Mouse (Mus musculus): ENCODE data around the gene Klc1.

Klc1 gene

DNA sequence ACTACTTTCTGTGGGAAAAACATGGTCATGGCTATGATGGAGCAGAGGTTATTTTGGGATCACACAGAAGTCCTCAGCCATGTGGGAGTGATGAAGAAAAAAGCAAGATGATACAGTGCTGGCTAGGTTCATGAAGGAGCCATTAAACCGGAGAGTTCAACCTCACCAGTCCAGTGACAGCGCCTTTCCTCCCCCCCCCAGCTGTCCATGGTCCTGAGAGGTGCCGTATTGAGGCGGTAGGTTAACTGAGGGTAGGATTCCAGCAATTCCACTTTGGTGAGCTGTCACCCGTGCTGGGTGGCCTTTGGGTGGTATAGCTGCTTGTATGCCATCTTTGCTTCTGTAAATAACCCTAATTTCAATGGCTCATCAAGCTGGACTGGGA lies 2.0 kb upstream of the Klc1 start:
- ChIA-PET CTCF (interaction anchor here in 3 of 4 experiments (0.6 to 1.0 kb wide), 6 partner anchors 9 to 120 kb away, joined by 3 to 4 read pairs (median 4); no protein-coding TSS in a partner anchor), POLR2A (interaction anchor here (0.6 to 7.8 kb wide), 16 partner anchors 7 to 870 kb away, joined by 3 to 43 read pairs (median 4); partner anchors contain the start of genes Xrcc3 (in 1 of the 4) and Zfyve21 (in 1 of the 4))

DNA sequence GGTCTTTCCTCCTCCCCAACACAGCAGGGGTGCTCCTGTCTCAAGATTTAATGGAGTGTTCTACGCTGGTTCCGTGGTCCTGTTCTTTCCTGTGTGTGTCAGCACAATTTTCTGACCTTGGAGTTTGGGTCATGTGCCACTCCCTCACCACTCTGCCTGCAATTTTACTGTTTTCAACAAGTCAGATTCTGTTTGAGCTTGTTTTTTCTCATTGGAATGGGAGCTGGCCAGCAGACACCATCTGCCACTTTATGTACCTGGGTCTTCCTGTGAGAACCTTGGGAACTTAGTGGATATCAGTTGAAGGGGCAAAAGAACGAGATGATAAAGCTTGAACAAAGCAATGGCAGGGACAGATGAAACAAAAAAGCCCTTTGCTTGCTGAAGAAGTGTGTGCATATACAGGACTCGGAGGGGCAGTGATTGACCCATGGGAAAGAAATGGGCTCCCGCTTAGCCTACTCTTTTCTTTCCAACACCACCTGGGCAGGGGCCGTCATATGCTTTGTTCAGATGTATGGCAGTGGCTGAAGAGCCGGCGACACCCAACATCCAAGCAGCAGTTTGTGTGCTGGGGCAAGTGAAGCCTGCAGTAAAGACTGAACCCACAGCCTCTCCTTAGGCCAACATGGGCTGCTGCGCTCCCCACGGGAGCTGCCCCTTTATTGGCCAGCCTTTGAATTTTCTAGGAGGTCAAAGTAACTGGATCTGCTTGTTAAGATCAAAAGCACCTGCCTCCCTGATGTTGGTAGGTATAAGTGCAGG lies 906 bp upstream of the Klc1 start:
- CTCF ChIA-PET = interaction anchor here in 3 of 4 experiments (0.5 to 1.7 kb wide), 5 partner anchors 16 to 1024 kb away, joined by 3 to 8 read pairs (median 5); no protein-coding TSS in a partner anchor
- POLR2A ChIA-PET = interaction anchor here in 3 of 4 experiments (0.6 to 7.8 kb wide), 29 partner anchors 8 to 886 kb away, joined by 3 to 43 read pairs (median 4); partner anchors contain the start of genes Ckb (in 2 of the 3), Siva1 (in 1 of the 3), Xrcc3 (in 1 of the 3) and Zfyve21 (in 1 of the 3)

DNA sequence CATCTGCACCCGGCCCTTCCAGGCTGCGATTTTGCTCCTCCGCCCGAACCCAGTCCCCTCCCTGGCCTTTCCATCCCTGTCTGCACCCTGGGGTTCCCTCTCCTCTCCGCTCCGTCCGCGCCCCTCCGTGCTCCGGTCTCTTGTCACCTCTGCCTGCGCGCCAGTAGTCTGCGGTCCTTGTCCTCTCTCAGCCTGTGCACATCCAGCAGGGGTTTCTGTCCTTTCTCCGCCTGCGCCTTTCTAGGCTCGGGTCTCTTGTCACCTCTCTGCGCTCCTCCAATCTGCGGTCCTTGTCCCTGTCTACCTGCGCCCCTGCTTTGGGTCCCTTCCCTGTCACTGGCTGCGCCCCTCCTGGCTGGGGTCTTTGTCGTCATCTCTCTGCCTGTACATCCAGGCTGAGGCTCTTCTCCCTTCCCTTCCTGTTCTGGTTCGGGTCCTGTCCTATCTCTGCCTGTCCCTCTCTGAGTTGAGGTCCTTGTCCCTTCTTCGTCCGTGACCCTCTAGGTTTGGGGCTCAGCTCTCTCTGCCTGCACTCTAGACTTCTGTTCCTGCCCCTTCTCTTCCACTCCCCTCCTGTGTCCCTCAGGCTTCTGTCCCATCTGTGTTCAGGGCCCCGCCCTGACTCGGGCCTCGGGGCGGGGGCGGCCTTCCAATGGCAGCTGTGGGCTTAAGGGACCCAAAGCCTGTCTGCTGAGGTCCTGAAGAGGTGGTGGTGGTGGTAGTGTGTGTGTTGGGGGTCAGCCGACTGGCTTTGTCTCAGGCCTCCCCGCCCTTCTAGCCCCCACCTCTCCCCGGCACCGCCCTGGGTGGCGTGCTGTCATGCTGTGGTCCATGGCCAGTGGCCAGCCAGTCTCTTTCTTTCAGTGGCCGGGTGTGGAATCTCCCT lies 770 bp downstream of the Klc1 start:
- ChIA-PET CTCF (interaction anchor here in 2 of 4 experiments (0.6 to 0.8 kb wide), 2 partner anchors 12 to 59 kb away, joined by 3 read pairs; no protein-coding TSS in a partner anchor), POLR2A (interaction anchor here in 3 of 4 experiments (0.7 to 7.8 kb wide), 18 partner anchors 9 to 88 kb away, joined by 3 to 43 read pairs (median 4); partner anchors contain the start of genes Ckb (in 1 of the 3) and Zfyve21 (in 1 of the 3))

DNA sequence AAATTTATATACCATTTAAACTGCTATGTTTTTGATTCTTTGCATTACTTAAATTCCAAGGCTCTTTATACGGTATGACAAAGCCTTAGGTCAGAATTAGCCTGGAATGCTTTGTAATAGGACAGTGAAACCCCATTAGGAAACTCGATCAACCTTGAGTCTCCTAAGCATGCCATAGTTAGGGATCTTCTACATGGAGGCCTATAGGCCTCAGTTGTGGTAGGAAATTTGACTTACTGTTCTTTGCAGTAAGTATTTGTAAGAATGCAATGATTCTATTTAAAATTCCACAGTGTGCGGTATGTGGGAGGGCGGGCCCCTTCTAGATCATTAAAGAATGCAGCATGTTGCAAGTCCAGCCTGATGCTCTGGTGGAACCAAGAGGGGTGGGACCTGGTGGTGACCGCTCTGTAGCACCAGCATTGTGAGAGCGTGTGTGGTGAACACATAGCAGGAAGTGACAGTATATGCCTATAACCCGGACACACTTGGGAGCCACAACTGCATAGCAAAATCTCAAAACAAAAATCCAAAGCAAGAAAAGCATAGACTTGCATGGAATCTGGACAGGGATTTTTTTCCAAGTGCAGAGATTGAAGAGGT lies 1.8 kb downstream of the Klc1 start:
- POLR2A ChIA-PET = interaction anchor here in 3 of 4 experiments (0.5 to 4.7 kb wide), 6 partner anchors 10 to 58 kb away, joined by 3 to 29 read pairs (median 4); no protein-coding TSS in a partner anchor
- CTCF ChIA-PET = no interaction called here

DNA sequence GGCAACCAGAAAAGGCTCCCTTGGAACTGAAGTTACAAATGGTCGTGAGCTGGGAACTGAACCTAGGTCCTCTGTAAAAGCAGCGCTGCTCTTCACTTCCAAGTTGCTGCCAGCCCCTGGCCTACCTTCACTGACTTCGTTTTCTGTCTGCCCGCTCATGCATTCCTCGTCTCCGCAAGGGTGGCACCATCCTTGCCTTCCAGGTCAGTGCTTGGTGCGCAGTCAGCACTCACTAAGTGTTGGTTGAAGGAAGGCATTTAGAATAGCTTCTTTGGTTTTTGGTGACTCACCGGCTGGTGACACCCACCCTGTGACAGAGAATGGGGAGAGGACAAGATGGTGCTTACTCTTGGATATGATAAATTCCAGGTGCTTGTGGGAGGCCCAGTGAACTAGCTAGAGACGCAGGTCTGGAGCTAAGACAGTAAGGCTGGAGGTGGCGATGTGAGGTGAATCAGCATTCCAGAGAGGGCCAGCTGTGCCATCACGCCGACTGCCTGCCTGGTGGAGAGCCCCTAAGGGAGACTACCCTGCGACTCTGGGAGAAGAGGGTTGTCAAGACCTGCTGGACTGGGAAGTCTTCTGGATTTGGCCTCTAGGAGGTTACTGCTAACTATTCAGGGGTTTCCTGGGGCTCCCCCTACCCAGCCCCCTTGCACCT lies 4.1 kb downstream of the Klc1 start:
- CTCF ChIA-PET = interaction anchor here in 3 of 4 experiments (0.5 to 1.5 kb wide), 7 partner anchors 9 to 337 kb away, joined by 3 to 12 read pairs (median 3); no protein-coding TSS in a partner anchor
- POLR2A ChIA-PET = interaction anchor here in 3 of 4 experiments (0.6 to 2.2 kb wide), 11 partner anchors 9 to 174 kb away, joined by 3 to 8 read pairs (median 4); partner anchors contain the start of genes Xrcc3 (in 1 of the 3) and Zfyve21 (in 1 of the 3)

DNA sequence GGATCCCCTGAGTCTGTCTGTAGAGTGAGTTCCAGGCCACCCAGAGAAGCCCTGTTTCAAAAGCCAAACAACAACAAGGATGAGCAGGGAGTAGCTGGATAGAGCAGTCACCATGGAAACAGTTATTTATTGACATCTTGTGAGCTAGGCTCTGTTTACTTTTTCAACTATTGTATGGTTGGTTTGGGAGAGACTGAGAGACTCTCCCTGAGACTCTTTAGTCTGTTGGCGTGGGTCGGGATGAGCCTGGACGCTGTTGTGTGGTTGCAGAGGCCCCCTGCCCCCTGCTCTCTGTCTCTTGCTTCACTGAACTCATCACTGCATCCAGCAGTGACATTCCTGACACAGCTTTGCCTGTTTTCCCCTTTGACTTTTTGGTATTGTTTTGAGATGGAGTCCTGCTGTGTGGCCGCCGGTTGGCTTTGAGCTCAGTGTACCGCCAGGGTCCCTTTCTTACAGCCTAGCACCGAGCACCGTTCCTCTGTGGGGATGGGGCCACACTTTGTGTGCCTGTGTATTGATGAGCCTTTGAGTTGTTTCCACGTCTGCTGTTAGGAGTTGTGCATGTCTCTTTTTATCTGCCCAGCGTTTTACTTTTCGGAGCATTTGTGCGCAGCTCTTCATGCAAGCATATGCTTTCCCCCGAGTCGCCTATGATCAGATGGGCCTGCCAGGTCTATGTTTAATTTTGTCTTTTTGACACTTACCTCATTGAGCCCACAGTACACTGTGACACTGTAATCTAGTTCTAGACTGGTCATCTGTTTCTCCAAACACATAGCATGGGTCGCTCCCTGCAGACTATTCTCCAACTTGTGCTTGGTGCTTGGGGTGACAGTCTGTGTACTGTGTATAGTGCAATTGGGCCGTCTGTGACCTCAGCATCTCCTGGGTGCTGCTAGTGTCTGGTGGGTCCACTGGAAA lies 7.9 kb downstream of the Klc1 start:
- CTCF ChIA-PET = interaction anchor here in 3 of 4 experiments (0.5 to 1.2 kb wide), 8 partner anchors 10 to 261 kb away, joined by 3 to 5 read pairs (median 4); no protein-coding TSS in a partner anchor

DNA sequence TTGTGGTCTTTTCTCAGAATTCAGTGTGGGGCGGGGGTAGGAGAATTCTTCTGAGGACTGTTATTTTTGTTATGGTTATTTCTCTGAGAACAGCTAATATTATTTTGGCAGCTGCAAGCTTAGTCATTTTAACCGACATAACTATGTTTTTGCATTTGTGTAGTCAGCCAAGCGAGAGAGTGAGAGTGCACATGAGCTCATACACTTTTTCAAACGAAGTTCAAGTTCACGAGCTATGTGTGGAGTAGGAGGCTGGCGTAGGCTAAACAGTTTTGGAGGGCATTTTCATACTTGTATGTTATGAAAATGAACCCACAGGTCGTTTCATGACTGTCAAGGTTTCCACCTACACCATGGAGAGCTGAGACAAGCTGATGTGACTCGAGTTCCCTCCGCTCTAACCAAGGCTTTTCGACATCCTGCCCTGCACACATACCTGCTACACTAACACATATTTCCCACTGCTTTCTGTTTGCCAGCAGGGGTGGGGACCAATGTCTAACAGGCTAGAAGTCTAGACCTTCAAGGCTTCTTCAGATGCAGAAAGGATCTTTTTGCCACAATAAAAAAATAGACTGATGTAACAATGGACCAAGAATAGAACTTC lies 9.8 kb downstream of the Klc1 start:
- POLR2A ChIA-PET = interaction anchor here in 3 of 4 experiments (0.6 to 2.7 kb wide), 9 partner anchors 10 to 104 kb away, joined by 3 to 18 read pairs (median 3); partner anchors contain the start of genes Klc1 (in 2 of the 3), Apopt1 (in 1 of the 3), Bag5 (in 1 of the 3) and Xrcc3 (in 1 of the 3)
- CTCF ChIA-PET = interaction anchor here in 2 of 4 experiments (0.6 to 1.0 kb wide), 3 partner anchors 11 to 692 kb away, joined by 3 to 6 read pairs (median 3); no protein-coding TSS in a partner anchor

More for the DNA sequence above, 7.9 kb downstream of the Klc1 start:
- POLR2A ChIA-PET = interaction anchor here in 3 of 4 experiments (0.6 to 2.7 kb wide), 21 partner anchors 8 to 487 kb away, joined by 3 to 18 read pairs (median 3); partner anchors contain the start of genes Eif5 (in 1 of the 3), Klc1 (in 1 of the 3) and Zfyve21 (in 1 of the 3)

DNA sequence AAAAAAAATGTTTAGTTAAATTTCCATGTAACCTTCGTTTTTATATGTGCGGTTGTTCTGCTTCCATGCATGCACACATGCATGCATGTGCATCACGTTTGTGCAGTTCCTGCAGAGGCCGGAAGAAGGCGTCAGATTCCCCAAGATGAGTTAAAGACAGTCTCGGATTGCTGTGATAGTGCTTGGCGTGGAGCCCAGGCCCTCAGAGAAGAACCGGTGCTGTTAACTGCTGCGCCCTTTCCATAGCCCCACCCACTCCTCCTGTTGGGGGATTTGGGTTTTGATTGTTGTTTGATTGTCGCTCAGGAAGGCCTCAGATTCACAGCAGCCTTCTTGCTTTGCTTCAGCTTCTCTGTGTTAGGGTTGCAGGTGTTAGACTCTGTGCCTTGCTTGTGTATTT lies 10.7 kb downstream of the Klc1 start:
- ChIA-PET POLR2A (interaction anchor here in 2 of 4 experiments (0.6 to 1.7 kb wide), 3 partner anchors 10 to 123 kb away, joined by 3 to 4 read pairs (median 3); partner anchors contain the start of gene Klc1 (in 1 of the 2)), CTCF (interaction anchor here in 1 of 4 experiments (0.5 kb wide), 1 partner anchor 271 kb away, joined by 3 read pairs; no protein-coding TSS in a partner anchor)

DNA sequence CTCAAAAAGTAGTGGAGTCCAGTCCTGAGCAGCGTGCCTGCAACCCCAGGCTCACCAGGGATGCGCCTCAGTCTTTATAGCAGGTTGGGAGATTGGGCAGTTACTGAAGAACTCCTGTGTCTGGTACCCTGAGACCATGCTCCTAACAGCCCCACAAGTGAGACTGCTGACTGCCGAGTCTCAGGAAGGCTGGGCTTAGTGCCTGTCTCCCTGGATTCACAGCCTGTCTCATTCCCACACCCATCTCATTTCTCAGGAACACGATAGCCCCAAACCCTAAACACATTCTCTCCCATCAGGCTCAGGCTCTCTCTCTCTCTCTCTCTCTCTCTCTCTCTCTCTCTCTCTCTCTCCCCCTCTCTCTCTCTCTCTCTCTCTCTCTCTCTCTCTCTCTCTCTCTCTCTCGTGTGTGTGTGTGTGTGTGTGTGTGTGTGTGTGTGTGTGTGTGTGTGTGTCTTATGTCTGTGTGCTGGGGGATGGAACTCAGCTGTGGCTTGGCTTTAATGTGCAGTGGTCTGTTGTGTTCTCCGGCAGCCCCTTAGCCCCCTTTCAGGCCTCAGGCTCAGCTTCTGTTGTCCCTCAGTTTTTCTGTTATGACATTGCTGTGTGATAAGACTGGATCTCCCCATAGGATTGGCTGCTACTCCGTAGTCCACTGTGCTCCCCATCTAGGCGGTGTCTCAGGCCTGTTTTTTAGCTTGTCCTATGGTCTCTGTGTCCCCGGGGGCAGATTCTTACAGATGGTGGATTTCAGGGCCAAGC lies 11.3 kb downstream of the Klc1 start:
- ChIA-PET CTCF (interaction anchor here (0.6 to 1.3 kb wide), 6 partner anchors 10 to 106 kb away, joined by 3 to 5 read pairs (median 4); no protein-coding TSS in a partner anchor), POLR2A (interaction anchor here in 3 of 4 experiments (0.5 to 0.7 kb wide), 4 partner anchors 11 to 122 kb away, joined by 3 read pairs; partner anchors contain the start of gene Trmt61a (in 1 of the 3))

DNA sequence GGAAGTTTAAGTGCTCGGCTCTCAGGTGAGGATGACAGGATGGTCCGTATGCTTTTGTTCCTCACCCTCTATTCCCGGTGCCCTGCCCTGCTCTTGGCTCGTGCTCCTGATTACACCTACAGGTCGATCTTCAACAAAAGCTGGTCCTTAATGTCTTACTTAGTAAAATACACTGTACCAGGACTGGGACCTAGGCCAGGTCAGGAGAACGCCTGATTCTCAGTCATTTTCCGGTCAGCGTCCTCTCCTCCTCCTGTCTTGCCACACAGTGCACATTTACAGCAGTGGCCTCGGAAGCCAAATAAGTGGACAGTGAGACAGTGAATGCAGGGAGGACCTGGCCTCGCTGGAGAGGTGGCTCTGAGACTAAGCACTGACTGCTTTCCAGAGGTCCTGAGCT lies 12.0 kb downstream of the Klc1 start:
- ChIA-PET POLR2A (interaction anchor here in 3 of 4 experiments (0.5 to 0.7 kb wide), 5 partner anchors 10 to 93 kb away, joined by 3 read pairs; partner anchors contain the start of gene Trmt61a (in 1 of the 3)), CTCF (interaction anchor here (0.6 to 1.3 kb wide), 8 partner anchors 9 to 1205 kb away, joined by 3 to 6 read pairs (median 4); partner anchors contain the start of gene Btbd6 (in 1 of the 4))

DNA sequence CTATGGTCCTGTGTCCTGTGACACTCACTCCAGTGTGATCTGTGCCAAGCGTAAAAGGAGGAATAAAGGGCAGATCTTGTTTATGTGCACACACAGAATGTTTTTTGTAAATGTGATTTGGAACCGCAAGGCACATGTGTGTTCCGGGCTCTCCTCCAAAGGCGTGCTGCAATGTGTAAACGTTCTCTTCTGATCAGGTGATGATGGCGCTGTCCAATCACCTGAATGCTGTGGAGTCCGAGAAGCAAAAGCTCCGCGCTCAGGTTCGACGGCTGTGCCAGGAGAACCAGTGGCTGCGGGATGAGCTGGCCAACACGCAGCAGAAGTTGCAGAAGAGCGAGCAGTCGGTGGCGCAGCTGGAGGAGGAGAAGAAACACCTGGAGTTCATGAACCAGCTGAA lies 15.5 kb downstream of the Klc1 start:
- POLR2A ChIA-PET = interaction anchor here in 2 of 4 experiments (1.0 to 2.5 kb wide), 9 partner anchors 8 to 40 kb away, joined by 3 to 8 read pairs (median 4); partner anchors contain the start of genes Klc1 (in 2 of the 2), Xrcc3 (in 1 of the 2) and Zfyve21 (in 1 of the 2)
- CTCF ChIA-PET = interaction anchor here in 3 of 4 experiments (0.6 to 1.1 kb wide), 6 partner anchors 28 to 348 kb away, joined by 3 to 4 read pairs (median 3); no protein-coding TSS in a partner anchor

DNA sequence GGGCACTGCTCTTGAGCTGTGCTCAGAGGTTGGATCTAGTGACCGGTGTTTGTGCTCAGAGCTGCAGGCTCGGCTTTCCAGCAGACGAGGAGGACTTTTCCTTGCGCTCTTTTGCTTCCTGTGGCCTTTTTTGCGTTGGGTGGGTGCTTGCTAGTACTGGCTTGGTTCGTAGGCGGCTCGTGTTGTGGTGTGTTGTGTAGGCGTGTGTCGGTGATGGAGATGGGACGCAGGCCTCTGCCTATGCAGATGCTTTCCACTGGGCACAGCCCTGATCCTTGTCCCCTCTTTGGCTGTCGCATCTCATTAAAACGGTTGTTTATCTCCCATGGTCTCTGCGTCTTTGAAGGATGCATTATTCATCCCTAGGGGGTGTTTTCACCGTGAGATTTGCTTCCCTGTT lies 16.2 kb downstream of the Klc1 start:
- CTCF ChIA-PET = interaction anchor here in 3 of 4 experiments (0.6 to 1.1 kb wide), 6 partner anchors 43 to 349 kb away, joined by 3 to 6 read pairs (median 3); no protein-coding TSS in a partner anchor
- POLR2A ChIA-PET = interaction anchor here in 2 of 4 experiments (0.7 to 2.5 kb wide), 11 partner anchors 8 to 843 kb away, joined by 3 to 8 read pairs (median 4); partner anchors contain the start of genes Klc1 (in 2 of the 2), Xrcc3 (in 1 of the 2) and Zfyve21 (in 1 of the 2)

DNA sequence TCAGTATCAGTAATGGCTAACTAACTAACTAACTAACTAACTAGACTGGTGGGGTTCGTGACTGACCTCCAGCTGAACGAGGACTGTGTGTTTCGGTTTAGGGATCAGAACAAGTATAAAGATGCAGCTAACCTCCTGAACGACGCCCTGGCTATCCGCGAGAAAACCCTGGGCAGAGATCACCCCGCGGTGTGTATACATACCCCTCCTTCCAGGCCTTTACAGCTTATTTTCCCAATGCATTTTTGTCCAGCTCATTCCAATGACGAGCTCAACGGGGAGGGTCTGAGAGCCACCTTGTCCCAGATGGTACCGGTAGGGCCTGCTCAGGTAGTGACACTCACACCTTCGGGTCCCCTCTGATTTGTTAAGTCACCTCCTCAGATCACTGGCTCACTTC lies 19.3 kb downstream of the Klc1 start:
- POLR2A ChIA-PET = interaction anchor here in 1 of 4 experiments (0.7 kb wide), 1 partner anchor 19 kb away, joined by 3 read pairs; the partner anchor contains the start of gene Klc1
- CTCF ChIA-PET = interaction anchor here in 2 of 4 experiments (0.5 to 0.6 kb wide), 2 partner anchors 69 to 433 kb away, joined by 3 to 4 read pairs; no protein-coding TSS in a partner anchor

DNA sequence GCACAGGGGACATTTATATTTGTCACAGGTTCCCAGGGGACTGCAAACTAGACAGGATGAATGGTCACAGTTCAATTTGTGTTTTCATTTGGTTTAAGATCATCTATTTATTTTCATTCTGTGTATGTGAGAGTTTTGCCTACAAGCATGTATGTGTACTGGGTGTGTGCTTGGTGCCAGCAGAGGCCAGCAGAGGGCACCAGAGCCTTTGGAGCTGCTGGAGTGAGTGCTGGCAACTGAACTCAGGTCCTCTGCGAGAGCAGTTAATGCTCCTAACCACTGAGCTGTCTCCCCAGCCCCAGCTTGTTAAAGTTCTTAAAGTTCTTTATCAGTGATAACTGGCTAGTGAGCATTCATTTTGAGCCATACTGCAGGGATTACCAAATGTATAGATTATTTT lies 20.9 kb downstream of the Klc1 start:
- POLR2A ChIA-PET = interaction anchor here in 2 of 4 experiments (0.7 to 1.5 kb wide), 3 partner anchors 11 to 71 kb away, joined by 3 to 5 read pairs (median 3); partner anchors contain the start of genes Xrcc3 (in 1 of the 2) and Zfyve21 (in 1 of the 2)
- CTCF ChIA-PET = interaction anchor here (0.6 to 1.5 kb wide), 29 partner anchors 8 to 1318 kb away, joined by 3 to 10 read pairs (median 3); partner anchors contain the start of gene Zfyve21 (in 1 of the 4)

All from embryonic stem cell, embryonic (primary cell).